Mouse (Mus musculus): ENCODE data around the gene Pgm2l1.
"Not testable (repeated sequence)": the region's sequence is repeated elsewhere in the genome, so short reads cannot be mapped to it uniquely, and the experiment has no call there.

Pgm2l1 gene

GRCm38 (mm10) chr7:100227896-100228525 lies 817 bp downstream of the Pgm2l1 start:
- peak; percentile 23 for DNase-seq (ENCODE audit: inconsistent ontology term)

- DNase-seq (ENCODE audit: inconsistent ontology term) = no peak
These were observed 1.8 kb downstream of the Pgm2l1 start for GRCm38 (mm10) chr7:100228957-100229356.

GRCm38 (mm10) chr7:100230646-100231045 lies 3.5 kb downstream of the Pgm2l1 start:
- no peak for DNase-seq (ENCODE audit: inconsistent ontology term)

GRCm38 (mm10) chr7:100231661-100232060 lies 4.5 kb downstream of the Pgm2l1 start:
- DNase-seq (ENCODE audit: inconsistent ontology term) = no peak

GRCm38 (mm10) chr7:100233681-100234080 lies 6.5 kb downstream of the Pgm2l1 start:
- DNase-seq (ENCODE audit: inconsistent ontology term) = no peak

- DNase-seq (ENCODE audit: inconsistent ontology term) = peak; percentile 12
These were observed 7.2 kb downstream of the Pgm2l1 start for GRCm38 (mm10) chr7:100234264-100234885.

- DNase-seq (ENCODE audit: inconsistent ontology term) = no peak
These were observed 11.1 kb downstream of the Pgm2l1 start for GRCm38 (mm10) chr7:100238271-100238670.

- no peak for DNase-seq (ENCODE audit: inconsistent ontology term)
These were observed 13.4 kb downstream of the Pgm2l1 start for GRCm38 (mm10) chr7:100240601-100241000.

- no peak for DNase-seq (ENCODE audit: inconsistent ontology term)
These were observed 15.8 kb downstream of the Pgm2l1 start for GRCm38 (mm10) chr7:100243007-100243406.

- DNase-seq (ENCODE audit: inconsistent ontology term) = no peak
These were observed 17.0 kb downstream of the Pgm2l1 start for GRCm38 (mm10) chr7:100244225-100244624.

- no peak for DNase-seq (ENCODE audit: inconsistent ontology term)
These were observed 18.0 kb downstream of the Pgm2l1 start for GRCm38 (mm10) chr7:100245176-100245575.

- no peak for DNase-seq (ENCODE audit: inconsistent ontology term)
These were observed 23.5 kb downstream of the Pgm2l1 start for GRCm38 (mm10) chr7:100250667-100251066.

- no peak for DNase-seq (ENCODE audit: inconsistent ontology term)
These were observed 35.2 kb downstream of the Pgm2l1 start for GRCm38 (mm10) chr7:100262350-100262749.

GRCm38 (mm10) chr7:100264934-100265333 lies 37.7 kb downstream of the Pgm2l1 start:
- DNase-seq (ENCODE audit: inconsistent ontology term) = not testable (repeated sequence)

- no peak for DNase-seq (ENCODE audit: inconsistent ontology term)
These were observed 45.2 kb downstream of the Pgm2l1 start for GRCm38 (mm10) chr7:100272369-100272768.

GRCm38 (mm10) chr7:100274507-100274906 lies 47.3 kb downstream of the Pgm2l1 start:
- DNase-seq (ENCODE audit: inconsistent ontology term) = no peak

- no peak for DNase-seq (ENCODE audit: inconsistent ontology term)
These were observed 49.2 kb downstream of the Pgm2l1 start for GRCm38 (mm10) chr7:100276397-100276796.

GRCm38 (mm10) chr7:100279803-100280202 lies 52.6 kb downstream of the Pgm2l1 start:
- DNase-seq (ENCODE audit: inconsistent ontology term) = peak; percentile 45

- peak; percentile 33 for DNase-seq (ENCODE audit: inconsistent ontology term)
These were observed 54.4 kb downstream of the Pgm2l1 start for GRCm38 (mm10) chr7:100281596-100281995.

GRCm38 (mm10) chr7:100283298-100283697 lies 56.1 kb downstream of the Pgm2l1 start:
- no peak for DNase-seq (ENCODE audit: inconsistent ontology term)

GRCm38 (mm10) chr7:100285383-100285782 lies 58.2 kb downstream of the Pgm2l1 start, which contains the start of gene P4ha3:
Gene P4ha3 (plus strand): TSS chr7:100285520.
- peak; percentile 34 for DNase-seq (ENCODE audit: inconsistent ontology term)

GRCm38 (mm10) chr7:100287748-100288578 lies 60.8 kb downstream of the Pgm2l1 start:
- DNase-seq (ENCODE audit: inconsistent ontology term) = peak; percentile 72
